ENCODE assay signal across 24 mouse cellular contexts in genomic region chr7:70769655-70770054, GRCm38 (mm10).
A peak's percentile ranks its signal among the peaks of the same experiment; 100 is the strongest.
DNase-seq lines count a peak whose midpoint lies in the region; ATAC-seq and TF ChIP-seq lines count a peak whose summit lies in the region.
"Had no signal": no experiment of that assay in that cellular context is flagged by ENCODE, and none has a peak within 500 bp of the region (broad histone marks: within the 10 kb centered on the region; RNA-seq: fewer than 3 reads in every experiment).

No protein-coding gene starts in this region.

- no peak overlapping the region for H3K4me2 ChIP-seq in midbrain, embryonic 11.5 days
- H3K4me2 ChIP-seq in midbrain, postnatal 0 days (ENCODE audit: low read depth, low read length, poor library complexity, severe bottlenecking): no peak overlapping the region
- H3K4me2 ChIP-seq: embryonic facial prominence, embryonic 12.5 days; forebrain, embryonic 13.5 days had no signal

- H3K36me3 ChIP-seq in midbrain, embryonic 11.5 days (ENCODE audit: control insufficient read depth, insufficient read depth, low read length): no peaks in the 10 kb centered on the region
- H3K36me3 ChIP-seq in midbrain, postnatal 0 days (ENCODE audit: insufficient read depth, low read length): no peaks in the 10 kb centered on the region
- H3K36me3 ChIP-seq: embryonic facial prominence, embryonic 10.5 days; embryonic facial prominence, embryonic 12.5 days; G1E had no signal

- H3K4me3 ChIP-seq in midbrain, embryonic 11.5 days (ENCODE audit: low read depth, low read length): no peak overlapping the region
- H3K4me3 ChIP-seq in midbrain, postnatal 0 days (ENCODE audit: low read depth, low read length): no peak overlapping the region
- H3K4me3 ChIP-seq: embryonic facial prominence, embryonic 10.5 days; embryonic facial prominence, embryonic 12.5 days; forebrain, embryonic 13.5 days had no signal

- intact Hi-C loops in heart, postnatal 25 days (cut with DNase I): no loop called here
- intact Hi-C loops in heart, postnatal 10 days (cut with DNase I): no loop called here
- intact Hi-C loops in heart, postnatal 14 days (cut with DNase I): no loop called here

- H3K4me1 ChIP-seq in midbrain, embryonic 11.5 days (ENCODE audit: control insufficient read depth, insufficient read depth, low read length): no peaks in the 10 kb centered on the region
- H3K4me1 ChIP-seq in midbrain, postnatal 0 days (ENCODE audit: insufficient read depth, low read length): no peaks in the 10 kb centered on the region
- H3K4me1 ChIP-seq: embryonic facial prominence, embryonic 12.5 days; forebrain, embryonic 13.5 days had no signal

- WGBS in midbrain, embryonic 11.5 days: 84% methylated on average over 6 of the region's 6 CpGs
- 84% methylated on average over 6 of the region's 6 CpGs for WGBS in midbrain, postnatal 0 days

- H3K27me3 ChIP-seq in midbrain, embryonic 11.5 days (ENCODE audit: control insufficient read depth, insufficient read depth, low read length): no peaks in the 10 kb centered on the region
- H3K27me3 ChIP-seq in midbrain, postnatal 0 days (ENCODE audit: insufficient read depth, low read length): no peaks in the 10 kb centered on the region
- H3K27me3 ChIP-seq: CH12.LX; embryonic facial prominence, embryonic 12.5 days; forebrain, embryonic 13.5 days had no signal

- H3K9me3 ChIP-seq in midbrain, embryonic 11.5 days (ENCODE audit: control insufficient read depth, low read length): no peaks in the 10 kb centered on the region
- 0 out of 2 replicates have a peak, but pooled peaks cover 4% of the 10 kb centered on the region for H3K9me3 ChIP-seq in midbrain, postnatal 0 days (ENCODE audit: low read length)
- H3K9me3 ChIP-seq: embryonic facial prominence, embryonic 10.5 days; embryonic facial prominence, embryonic 12.5 days; forebrain, embryonic 13.5 days had no signal

- H3K27ac ChIP-seq in midbrain, embryonic 11.5 days (ENCODE audit: low read depth, low read length): no peak overlapping the region
- no peak overlapping the region for H3K27ac ChIP-seq in midbrain, postnatal 0 days (ENCODE audit: low read depth, low read length)
- H3K27ac ChIP-seq: embryonic facial prominence, embryonic 10.5 days; embryonic facial prominence, embryonic 12.5 days; forebrain, embryonic 13.5 days had no signal

- no peak for ATAC-seq in midbrain, embryonic 11.5 days (ENCODE audit: low FRiP score)
- ATAC-seq in midbrain, postnatal 0 days (ENCODE audit: low FRiP score): no peak
- ATAC-seq: activated CD4-positive, CD25-positive, alpha-beta regulatory T cell, adult 4 months; CD4-positive, CD25-positive, alpha-beta regulatory T cell, adult 4 months; forebrain, embryonic 13.5 days; Patski had no signal

- peak; percentile 71 for DNase-seq in heart, adult 11 months
- no peak for DNase-seq in heart, postnatal 25 days (ENCODE audit: low spot score)
- DNase-seq in heart, postnatal 10 days: peak; percentile 2 to 15
- DNase-seq in heart, postnatal 14 days: no peak
- DNase-seq in midbrain, embryonic 11.5 days (ENCODE audit: low spot score, missing footprints): peak; percentile 76
- DNase-seq in midbrain, postnatal 0 days (ENCODE audit: low spot score): no peak
- DNase-seq in gastrocnemius, postnatal 25 days: no peak
- DNase-seq: adrenal gland, adult 8-10 months; adrenal gland, postnatal 14 days; adrenal gland, postnatal 36 days; B cell, adult 2 months; cerebellum, adult 11-12 months; cerebellum, adult 2 months; cerebellum, adult 9-10 months; cerebellum, postnatal 10 days; cerebellum, postnatal 25 days had no signal

- H3K9ac ChIP-seq in midbrain, embryonic 11.5 days (ENCODE audit: low read length): no peak overlapping the region
- no peak overlapping the region for H3K9ac ChIP-seq in midbrain, postnatal 0 days (replicated peaks; ENCODE audit: low read length, poor library complexity, severe bottlenecking)
- H3K9ac ChIP-seq: embryonic facial prominence, embryonic 12.5 days; forebrain, embryonic 13.5 days had no signal

- TF ChIP-seq CTCF in midbrain, postnatal 0 days (IDR thresholded peaks at IDR 0.05): no peak

Comparison
In these comparisons a context has a peak if more than half of its experiments do, and no peak if none do; other contexts are left out.
1. DNase-seq: peak in heart, adult 11 months (single experiment), heart, postnatal 10 days (2 of 2) and midbrain, embryonic 11.5 days (single experiment); none in heart, postnatal 25 days (single experiment), heart, postnatal 14 days (0 of 2), midbrain, postnatal 0 days (single experiment) and gastrocnemius, postnatal 25 days (single experiment).